Mouse (Mus musculus): Measurements from ENCODE around the gene Nr1i3. TPM values are rescaled to one million over a fixed set of nuclear protein-coding genes. Genes with fewer than 3 reads are reported as not detected.

The Nr1i3 gene
- polyA plus RNA-seq, 1 experiment from 2014 or later = 0.73 TPM

DNA sequence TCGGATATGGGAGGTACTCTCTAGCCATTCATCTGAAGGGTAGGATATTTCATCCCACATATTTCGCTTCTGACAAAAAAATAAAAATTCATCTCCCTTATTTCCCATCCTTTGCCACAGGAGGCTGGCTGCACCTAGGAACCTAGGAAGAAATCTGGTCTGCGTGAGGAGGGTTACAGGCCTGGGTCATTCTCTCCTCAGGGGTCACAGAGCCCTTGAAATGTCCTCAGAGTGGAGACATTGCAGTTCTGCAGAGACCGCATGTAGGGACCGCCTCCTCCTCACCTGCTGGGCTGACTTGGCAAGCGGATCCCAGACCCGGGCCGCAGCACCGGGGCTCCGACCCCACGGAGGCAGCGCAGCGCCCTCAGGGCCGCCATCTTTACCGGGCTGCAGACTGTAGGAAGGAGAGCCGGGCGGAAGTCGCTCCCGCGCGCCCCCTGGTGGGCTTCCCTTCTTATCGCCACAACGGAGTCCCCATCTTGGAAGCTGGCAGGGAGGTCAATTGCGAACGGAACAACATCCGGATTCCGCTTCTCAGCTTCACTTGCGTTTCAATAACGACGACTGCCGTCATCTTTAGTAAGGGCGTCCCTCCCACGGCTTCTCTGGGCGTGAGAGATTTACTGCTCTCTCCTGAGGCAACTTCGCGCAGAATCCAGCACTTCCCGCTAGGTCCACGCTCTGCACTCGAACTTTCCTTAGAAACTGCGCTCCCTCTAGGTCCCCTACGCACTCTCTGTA is 33.1 kb downstream of the Nr1i3 start:
- Histone ChIP-seq H3K4me2 (ENCODE audit: low read length) (peak overlapping the region; percentile 73), H3K9me3 (ENCODE audit: control insufficient read depth, low read length) (no peaks in the 10 kb centered on the region), H3K27ac (ENCODE audit: low read depth, low read length) (peak overlapping the region; percentile 77), H3K4me3 (ENCODE audit: low read length) (peak overlapping the region; percentile 72), H3K9ac (ENCODE audit: low read depth, low read length) (peak overlapping the region; percentile 93), H3K4me1 (ENCODE audit: control insufficient read depth, insufficient read depth, low read depth, low read length) (peaks cover 32% of the 10 kb centered on the region), H3K36me3 (ENCODE audit: control insufficient read depth, insufficient read depth, low read length) (peaks cover 5% of the 10 kb centered on the region; the same call in 1 of the 2 replicates), H3K27me3 (replicated peaks; ENCODE audit: control insufficient read depth, insufficient read depth, low read length) (no peaks in the 10 kb centered on the region)
- WGBS = under 1% methylated on average over 41 of the region's 41 CpGs
- ATAC-seq = peak; percentile 95

DNA sequence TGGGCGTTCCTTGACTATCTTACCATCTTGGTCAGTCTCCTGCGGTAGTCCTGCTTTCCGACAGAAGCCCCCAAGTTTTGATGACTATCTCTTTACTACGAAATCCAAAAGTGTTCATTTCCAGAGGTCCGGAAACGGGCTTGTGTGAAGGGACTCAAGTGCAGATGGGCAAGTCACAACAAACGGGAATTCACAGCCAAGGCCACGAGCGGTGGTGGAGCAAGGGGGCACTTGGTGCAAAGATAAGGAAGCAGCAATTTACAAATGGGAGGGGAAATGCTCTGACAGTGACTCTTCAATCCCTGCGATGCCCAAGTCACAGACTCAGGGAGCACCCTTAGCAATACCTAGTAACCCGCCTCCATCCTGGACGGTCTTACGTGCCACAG is 33.7 kb downstream of the Nr1i3 start:
- Histone ChIP-seq H3K9ac (ENCODE audit: low read depth, low read length) (peak overlapping the region; percentile 64), H3K27me3 (replicated peaks; ENCODE audit: control insufficient read depth, insufficient read depth, low read length) (no peaks in the 10 kb centered on the region), H3K4me2 (ENCODE audit: low read length) (peak overlapping the region; percentile 66), H3K4me1 (ENCODE audit: control insufficient read depth, insufficient read depth, low read depth, low read length) (peaks cover 36% of the 10 kb centered on the region), H3K9me3 (ENCODE audit: control insufficient read depth, low read length) (no peaks in the 10 kb centered on the region), H3K27ac (ENCODE audit: low read depth, low read length) (peak overlapping the region; percentile 72), H3K4me3 (ENCODE audit: low read length) (peak overlapping the region; percentile 72), H3K36me3 (ENCODE audit: control insufficient read depth, insufficient read depth, low read length) (peaks cover 4% of the 10 kb centered on the region; the same call in 1 of the 2 replicates)
- ATAC-seq = peak; percentile 3
- 13% methylated on average over 13 of the region's 13 CpGs for WGBS

DNA sequence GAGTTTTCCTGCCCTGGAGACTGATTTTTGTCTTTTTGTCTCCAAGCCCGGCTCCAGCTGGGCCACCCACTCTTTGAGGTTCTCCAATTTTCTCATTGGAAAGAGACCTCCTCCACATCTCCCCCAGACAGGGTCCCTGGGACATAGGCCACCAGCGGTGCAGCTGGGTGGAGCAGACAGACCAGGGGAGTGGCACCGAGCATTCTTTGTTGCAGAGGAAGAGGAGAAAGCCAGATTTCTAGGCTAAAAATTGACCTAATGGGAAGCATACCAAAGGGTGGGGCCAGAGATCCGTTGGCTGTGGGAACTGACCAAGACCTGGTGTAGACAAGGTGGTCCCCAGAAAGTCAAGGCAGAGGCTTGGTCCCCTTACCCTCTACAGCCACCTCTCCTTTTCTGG is 34.1 kb downstream of the Nr1i3 start:
- Histone ChIP-seq H3K4me1 (ENCODE audit: control insufficient read depth, insufficient read depth, low read depth, low read length) (peaks cover 39% of the 10 kb centered on the region), H3K27ac (ENCODE audit: low read depth, low read length) (no peak overlapping the region), H3K27me3 (replicated peaks; ENCODE audit: control insufficient read depth, insufficient read depth, low read length) (no peaks in the 10 kb centered on the region), H3K36me3 (ENCODE audit: control insufficient read depth, insufficient read depth, low read length) (no peaks in the 10 kb centered on the region), H3K9me3 (ENCODE audit: control insufficient read depth, low read length) (no peaks in the 10 kb centered on the region), H3K4me3 (ENCODE audit: low read length) (no peak overlapping the region), H3K9ac (ENCODE audit: low read depth, low read length) (no peak overlapping the region; the same call in 1 of the 2 replicates), H3K4me2 (ENCODE audit: low read length) (peak overlapping the region; percentile 66)
- 30% methylated on average over 4 of the region's 4 CpGs for WGBS
- no peak for ATAC-seq

DNA sequence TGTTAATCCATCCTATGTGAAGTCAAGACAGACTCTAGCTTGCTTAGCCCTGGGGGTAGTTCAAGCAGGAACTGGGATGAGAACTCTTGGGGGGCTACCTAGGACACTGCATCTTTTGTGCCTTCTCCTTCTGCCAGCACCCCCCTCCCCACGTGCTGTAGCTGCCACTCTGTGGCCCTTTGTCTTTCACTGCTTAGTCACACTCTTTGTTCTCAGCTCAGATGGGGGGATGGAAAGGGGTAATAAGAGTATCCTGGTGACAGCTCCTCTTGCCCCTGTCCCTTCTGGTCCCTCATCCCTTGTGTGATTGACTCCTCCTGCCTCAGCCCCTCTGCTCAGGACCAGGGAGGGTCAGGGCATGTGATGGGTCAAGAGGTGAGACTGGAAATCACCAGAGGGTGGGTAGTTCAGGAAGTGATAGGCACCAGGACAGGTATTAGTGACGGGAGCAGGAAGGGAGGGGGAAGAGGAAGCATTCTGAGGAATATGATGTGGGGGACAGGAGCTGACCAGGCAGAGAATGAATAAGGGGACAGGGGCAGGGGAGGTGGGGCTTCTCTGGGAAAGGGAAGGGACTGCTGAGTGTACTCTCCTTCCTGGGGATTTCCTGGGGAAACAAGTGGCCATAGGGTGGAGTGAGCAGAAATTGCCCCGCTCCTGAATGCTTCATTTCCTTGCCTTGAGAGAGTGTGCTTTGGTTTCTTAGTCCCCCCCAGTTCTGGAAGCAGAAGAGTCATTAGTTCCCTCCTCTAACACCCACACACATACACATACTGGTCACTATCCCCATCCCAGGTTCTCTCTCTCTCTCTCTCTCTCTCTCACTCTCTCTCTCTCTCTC is 34.8 kb downstream of the Nr1i3 start:
- Histone ChIP-seq H3K4me2 (ENCODE audit: low read length) (no peak overlapping the region), H3K36me3 (ENCODE audit: control insufficient read depth, insufficient read depth, low read length) (no peaks in the 10 kb centered on the region), H3K4me1 (ENCODE audit: control insufficient read depth, insufficient read depth, low read depth, low read length) (peaks cover 39% of the 10 kb centered on the region), H3K9ac (ENCODE audit: low read depth, low read length) (no peak overlapping the region), H3K27ac (ENCODE audit: low read depth, low read length) (no peak overlapping the region; the same call in 1 of the 2 replicates), H3K27me3 (replicated peaks; ENCODE audit: control insufficient read depth, insufficient read depth, low read length) (no peaks in the 10 kb centered on the region), H3K9me3 (ENCODE audit: control insufficient read depth, low read length) (no peaks in the 10 kb centered on the region), H3K4me3 (ENCODE audit: low read length) (no peak overlapping the region)
- WGBS = 36% methylated on average over 3 of the region's 3 CpGs
- no peak for ATAC-seq

DNA sequence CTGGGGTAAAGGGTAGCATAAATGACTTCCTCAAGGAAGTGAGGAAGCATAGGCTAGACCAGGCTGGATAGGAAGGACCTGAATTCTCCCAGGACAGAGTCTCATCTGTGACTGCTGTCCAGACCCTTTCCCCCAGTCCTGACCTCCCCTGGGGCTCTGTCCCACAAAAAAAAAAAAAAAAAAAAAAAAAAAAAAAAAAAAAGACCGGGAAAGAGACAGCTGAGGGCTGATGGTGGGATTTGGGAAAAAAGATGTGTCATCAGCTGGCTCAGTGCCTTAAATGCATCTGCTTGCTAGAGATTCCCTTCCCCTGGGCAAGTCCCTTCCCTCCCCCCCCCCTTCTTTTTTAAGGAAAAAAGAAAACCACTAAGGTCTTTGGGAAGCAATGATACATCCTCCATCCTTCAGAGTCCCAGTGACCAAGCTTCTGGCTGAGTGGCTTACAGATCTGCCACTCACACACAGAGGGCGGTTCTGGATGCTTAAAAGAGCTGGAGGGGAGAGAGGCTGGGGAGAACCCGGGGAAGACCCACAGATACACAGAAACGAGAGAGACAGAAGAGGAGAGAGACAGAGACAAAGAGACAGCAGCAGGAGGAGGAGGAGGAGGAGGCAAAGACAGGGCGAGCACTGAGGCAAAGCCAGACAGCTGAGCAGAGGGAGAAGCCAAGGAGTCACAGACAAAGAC is 36.3 kb downstream of the Nr1i3 start, which contains the start of gene Adamts4:
Gene Adamts4, plus strand, starts transcription at position 509 of the 688 bp plus-strand sequence.
- Histone ChIP-seq H3K27ac (ENCODE audit: low read depth, low read length) (peak within 1 kb of the TSS; percentile 64), H3K36me3 (ENCODE audit: control insufficient read depth, insufficient read depth, low read length) (no peaks in the 10 kb centered on the region), H3K9ac (ENCODE audit: low read depth, low read length) (peak within 1 kb of the TSS; percentile 55), H3K9me3 (ENCODE audit: control insufficient read depth, low read length) (no peaks in the 10 kb centered on the region), H3K4me3 (ENCODE audit: low read length) (peak within 1 kb of the TSS; percentile 37), H3K4me1 (ENCODE audit: control insufficient read depth, insufficient read depth, low read depth, low read length) (peaks cover 39% of the 10 kb centered on the region), H3K27me3 (replicated peaks; ENCODE audit: control insufficient read depth, insufficient read depth, low read length) (no peaks in the 10 kb centered on the region), H3K4me2 (ENCODE audit: low read length) (peak within 1 kb of the TSS; percentile 59)
- 11% methylated on average over 5 of the region's 5 CpGs for WGBS
- ATAC-seq = no peak

DNA sequence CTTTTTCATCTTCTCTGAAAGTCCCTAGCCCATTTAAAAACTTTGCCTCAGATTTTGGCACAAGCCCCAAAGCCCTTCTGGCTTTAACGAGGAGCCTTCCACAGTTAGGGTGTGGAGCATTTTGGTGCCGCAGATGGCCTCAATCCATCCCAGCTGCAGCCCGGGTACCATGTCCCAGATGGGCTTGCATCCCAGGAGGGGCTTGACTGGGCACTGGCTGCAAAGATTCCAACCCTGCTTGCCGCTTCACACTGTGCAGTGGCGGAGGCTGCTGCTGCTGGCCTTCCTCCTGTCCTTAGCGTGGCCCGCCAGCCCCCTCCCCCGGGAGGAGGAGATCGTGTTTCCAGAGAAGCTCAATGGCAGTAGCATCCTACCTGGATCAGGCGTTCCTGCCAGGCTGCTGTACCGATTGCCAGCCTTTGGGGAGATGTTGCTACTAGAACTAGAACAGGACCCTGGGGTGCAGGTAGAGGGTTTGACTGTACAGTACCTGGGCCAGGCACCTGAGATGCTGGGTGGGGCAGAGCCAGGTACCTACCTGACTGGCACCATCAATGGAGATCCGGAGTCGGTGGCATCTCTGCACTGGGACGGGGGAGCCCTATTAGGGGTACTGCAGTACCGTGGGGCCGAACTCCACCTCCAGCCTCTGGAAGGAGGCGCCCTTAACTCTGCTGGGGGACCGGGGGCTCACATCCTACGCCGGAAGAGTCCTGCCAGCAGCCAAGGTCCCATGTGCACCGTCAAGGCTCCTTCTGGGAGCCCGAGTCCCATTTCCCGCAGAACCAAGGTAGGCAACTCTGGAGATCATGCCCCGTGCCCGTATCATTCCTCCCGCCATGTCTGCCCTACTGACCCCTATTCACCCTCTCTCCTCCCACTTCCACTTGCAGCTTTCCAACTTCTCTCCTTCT is 37.2 kb downstream of the Nr1i3 start, which contains the start of gene Ndufs2:
Gene Ndufs2, minus strand, starts transcription at position 709 of the 914 bp plus-strand sequence.
- peak within 1 kb of the TSS; percentile 57 for H3K9ac ChIP-seq (ENCODE audit: low read depth, low read length)
- peak within 1 kb of the TSS; percentile 37 for H3K4me3 ChIP-seq (ENCODE audit: low read length)
- peak within 1 kb of the TSS; percentile 59 for H3K4me2 ChIP-seq (ENCODE audit: low read length)
- no peaks in the 10 kb centered on the region for H3K9me3 ChIP-seq (ENCODE audit: control insufficient read depth, low read length)
- H3K4me1 ChIP-seq (ENCODE audit: control insufficient read depth, insufficient read depth, low read depth, low read length) = peaks cover 35% of the 10 kb centered on the region
- H3K27me3 ChIP-seq (replicated peaks; ENCODE audit: control insufficient read depth, insufficient read depth, low read length) = no peaks in the 10 kb centered on the region
- ATAC-seq = peak; percentile 1; the same call in 1 of the 2 replicates
- H3K27ac ChIP-seq (ENCODE audit: low read depth, low read length) = peak within 1 kb of the TSS; percentile 70
- WGBS = 7% methylated on average over 24 of the region's 26 CpGs
- no peaks in the 10 kb centered on the region for H3K36me3 ChIP-seq (ENCODE audit: control insufficient read depth, insufficient read depth, low read length)

DNA sequence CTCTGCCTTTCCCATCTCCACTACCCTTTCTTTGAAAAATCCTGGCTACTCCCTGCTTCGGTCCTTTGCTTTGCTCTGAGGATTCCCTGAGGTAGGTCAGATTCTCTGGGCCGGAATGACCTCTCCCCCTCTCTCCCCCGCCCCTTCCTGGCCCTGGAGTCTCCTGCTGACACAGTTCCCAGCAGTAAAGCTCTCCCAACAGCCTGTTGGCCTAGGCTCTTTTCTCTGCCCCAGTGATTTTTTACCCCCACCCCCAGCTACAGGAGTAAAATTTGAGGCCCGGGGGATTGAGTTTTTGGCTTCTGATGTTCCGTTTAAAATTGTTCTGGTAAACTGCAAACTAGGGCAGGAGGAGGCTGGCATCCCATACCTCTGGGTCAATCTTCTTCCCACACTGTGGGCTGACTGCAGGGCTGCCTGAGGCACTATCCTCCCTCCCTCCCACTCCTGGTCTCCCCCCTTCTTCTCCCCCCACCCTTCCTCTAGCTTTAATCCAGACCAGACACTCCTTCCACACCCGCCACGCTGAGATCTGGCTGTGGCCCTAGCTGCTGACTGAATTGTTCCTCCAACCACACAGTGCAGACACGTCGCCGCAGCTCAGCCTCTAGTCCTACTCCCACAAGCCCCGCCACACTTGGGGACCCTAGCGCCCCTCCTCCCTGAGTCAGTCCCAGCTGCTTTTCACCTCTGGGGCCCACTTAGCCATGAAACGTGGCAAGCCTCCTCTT is 38.0 kb downstream of the Nr1i3 start:
- ATAC-seq = no peak
- peaks cover 31% of the 10 kb centered on the region for H3K4me1 ChIP-seq (ENCODE audit: control insufficient read depth, insufficient read depth, low read depth, low read length)
- H3K27ac ChIP-seq (ENCODE audit: low read depth, low read length) = peak overlapping the region; percentile 70
- WGBS = 4% methylated on average over 13 of the region's 13 CpGs
- peak overlapping the region; percentile 59 for H3K4me2 ChIP-seq (ENCODE audit: low read length)
- H3K4me3 ChIP-seq (ENCODE audit: low read length) = peak overlapping the region; percentile 37
- H3K27me3 ChIP-seq (replicated peaks; ENCODE audit: control insufficient read depth, insufficient read depth, low read length) = no peaks in the 10 kb centered on the region
- H3K9ac ChIP-seq (ENCODE audit: low read depth, low read length) = peak overlapping the region; percentile 57
- H3K36me3 ChIP-seq (ENCODE audit: control insufficient read depth, insufficient read depth, low read length) = no peaks in the 10 kb centered on the region
- no peaks in the 10 kb centered on the region for H3K9me3 ChIP-seq (ENCODE audit: control insufficient read depth, low read length)

DNA sequence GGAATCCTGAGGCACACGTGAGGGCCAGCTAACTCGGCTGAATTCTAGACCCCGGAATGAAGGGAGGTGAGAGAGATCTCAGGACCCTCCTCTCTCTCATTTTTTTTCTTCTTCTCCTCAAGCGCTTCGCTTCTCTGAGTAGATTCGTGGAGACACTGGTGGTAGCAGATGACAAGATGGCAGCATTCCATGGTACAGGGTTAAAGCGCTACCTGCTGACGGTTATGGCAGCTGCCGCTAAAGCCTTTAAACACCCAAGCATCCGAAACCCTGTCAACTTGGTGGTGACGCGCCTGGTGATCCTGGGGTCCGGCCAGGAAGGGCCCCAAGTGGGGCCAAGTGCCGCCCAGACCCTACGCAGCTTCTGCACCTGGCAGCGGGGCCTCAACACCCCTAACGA is 38.6 kb downstream of the Nr1i3 start:
- Histone ChIP-seq H3K9ac (ENCODE audit: low read depth, low read length) (peak overlapping the region; percentile 57), H3K4me1 (ENCODE audit: control insufficient read depth, insufficient read depth, low read depth, low read length) (peaks cover 29% of the 10 kb centered on the region), H3K4me3 (ENCODE audit: low read length) (peak overlapping the region; percentile 37; the same call in 1 of the 2 replicates), H3K27me3 (replicated peaks; ENCODE audit: control insufficient read depth, insufficient read depth, low read length) (no peaks in the 10 kb centered on the region), H3K4me2 (ENCODE audit: low read length) (peak overlapping the region; percentile 59), H3K36me3 (ENCODE audit: control insufficient read depth, insufficient read depth, low read length) (no peaks in the 10 kb centered on the region), H3K9me3 (ENCODE audit: control insufficient read depth, low read length) (no peaks in the 10 kb centered on the region), H3K27ac (ENCODE audit: low read depth, low read length) (peak overlapping the region; percentile 70)
- WGBS = 50% methylated on average over 17 of the region's 17 CpGs
- no peak for ATAC-seq
